Mouse (Mus musculus) midbrain, embryonic 12.5 days (tissue): ENCODE measurements around the gene Tmem135. TPM values are rescaled to one million over a fixed set of nuclear protein-coding genes. Genes with fewer than 3 reads are reported as not detected.
"Not testable (repeated sequence)": the region's sequence is repeated elsewhere in the genome, so short reads cannot be mapped to it uniquely, and the experiment has no call there.

Experiments used
- ATAC-seq: fragments of 200-750 bp; cut with Nextera tagmentation; 2 replicates; pipeline ENCODE4 v1.8.0; 2017; ENCODE audit warnings: low read depth, moderate TSS enrichment, moderate library complexity; ENCODE audit not compliant: low FRiP score
- H3K27ac ChIP-seq: fragments of 300-500 bp; sonication (generic); replicated peaks from 2 replicates; pipeline ENCODE4 v1.5.1; 2016; ENCODE audit warnings: mild to moderate bottlenecking
- H3K27me3 ChIP-seq: fragments of 300-500 bp; sonication (generic); 2 replicates; pipeline ENCODE4 v1.6.1; 2016; ENCODE audit warnings: mild to moderate bottlenecking
- H3K36me3 ChIP-seq: fragments of 300-500 bp; sonication (generic); 2 replicates; pipeline ENCODE4 v1.6.1; 2016
- H3K4me1 ChIP-seq: fragments of 300-500 bp; sonication (generic); 2 replicates; pipeline ENCODE4 v1.6.1; 2016
- H3K4me2 ChIP-seq: fragments of 300-500 bp; sonication (generic); replicated peaks from 2 replicates; pipeline ENCODE4 v1.6.1; 2016; ENCODE audit warnings: mild to moderate bottlenecking, moderate library complexity
- H3K4me3 ChIP-seq: fragments of 300-500 bp; sonication (generic); 2 replicates; pipeline ENCODE4 v1.5.1; 2016; ENCODE audit warnings: mild to moderate bottlenecking
- H3K9ac ChIP-seq: fragments of 300-500 bp; sonication (generic); replicated peaks from 2 replicates; pipeline ENCODE4 v1.6.1; 2016; ENCODE audit warnings: mild to moderate bottlenecking, moderate library complexity
- H3K9me3 ChIP-seq: fragments of 300-500 bp; sonication (generic); 2 replicates; pipeline ENCODE4 v1.6.1; 2016; ENCODE audit warnings: mild to moderate bottlenecking
- WGBS: fragments of 180-500 bp; shearing (Covaris S2); methylation state at CpG from one replicate; pipeline ENCODE4 v1.1.7; 2016; 5-methylcytosine and 5-hydroxymethylcytosine counted together
- polyA plus RNA-seq: library from polyadenylated mRNA; unstranded; fragments of >200 nt; fragmentation: Nextera tagmentation; extraction: Ambion mirVana; gene quantifications from 2 replicates; pipeline ENCODE4 v1.2.1, GENCODE M21; 2016

Gene Tmem135
- polyA plus RNA-seq, 1 experiment from 2014 or later = 19.1 TPM

- no peak overlapping the region for H3K4me2 ChIP-seq
- no peaks in the 10 kb centered on the region for H3K27me3 ChIP-seq
- WGBS = 97% methylated on average over 1 of the region's 1 CpGs
- H3K27ac ChIP-seq = no peak overlapping the region
- no peaks in the 10 kb centered on the region for H3K9me3 ChIP-seq
- ATAC-seq = no peak
- H3K4me1 ChIP-seq = peaks cover 18% of the 10 kb centered on the region
- no peak overlapping the region for H3K9ac ChIP-seq
- no peaks in the 10 kb centered on the region for H3K36me3 ChIP-seq
- no peak overlapping the region for H3K4me3 ChIP-seq
Measured at GRCm38 (mm10) chr7:89336434-89336833, 67.6 kb downstream of the Tmem135 start.

- Histone ChIP-seq H3K36me3 (no peaks in the 10 kb centered on the region), H3K4me1 (peaks cover 18% of the 10 kb centered on the region), H3K9ac (no peak overlapping the region), H3K27me3 (no peaks in the 10 kb centered on the region), H3K4me2 (no peak overlapping the region), H3K4me3 (no peak overlapping the region), H3K9me3 (no peaks in the 10 kb centered on the region), H3K27ac (no peak overlapping the region)
- no peak for ATAC-seq
Measured at GRCm38 (mm10) chr7:89335316-89335715, 68.7 kb downstream of the Tmem135 start.

DNA sequence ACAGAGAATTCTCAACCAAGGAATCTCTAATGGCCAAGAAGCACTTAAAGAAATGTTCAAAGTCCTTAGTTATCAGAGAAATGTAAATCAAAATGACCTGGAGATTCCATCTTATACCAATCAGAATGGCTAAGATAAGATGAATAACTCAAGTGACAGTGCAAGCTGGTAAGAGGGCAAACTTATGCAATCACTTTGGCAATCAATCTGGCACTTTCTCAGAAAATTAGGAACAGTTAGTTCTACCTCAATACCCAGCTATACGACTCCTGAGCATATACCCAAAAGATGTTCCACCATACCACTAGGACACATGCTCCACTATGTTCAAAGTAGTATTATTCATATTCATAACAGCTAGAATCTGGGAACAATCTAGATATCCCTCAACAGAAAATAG lies 74.1 kb downstream of the Tmem135 start:
- Histone ChIP-seq H3K36me3 (no peaks in the 10 kb centered on the region), H3K4me3 (no peak overlapping the region), H3K27me3 (no peaks in the 10 kb centered on the region), H3K9ac (no peak overlapping the region), H3K27ac (no peak overlapping the region), H3K4me1 (no peaks in the 10 kb centered on the region), H3K4me2 (no peak overlapping the region), H3K9me3 (no peaks in the 10 kb centered on the region)
- no peak for ATAC-seq
- 94% methylated on average over 1 of the region's 1 CpGs for WGBS

GRCm38 (mm10) chr7:89327731-89328130 lies 76.3 kb downstream of the Tmem135 start:
- ATAC-seq = no peak
- Histone ChIP-seq H3K27me3 (no peaks in the 10 kb centered on the region), H3K9me3 (no peaks in the 10 kb centered on the region), H3K4me3 (no peak overlapping the region), H3K9ac (no peak overlapping the region), H3K27ac (no peak overlapping the region), H3K4me2 (no peak overlapping the region), H3K36me3 (no peaks in the 10 kb centered on the region), H3K4me1 (no peaks in the 10 kb centered on the region)
- 89% methylated on average over 5 of the region's 5 CpGs for WGBS

- Histone ChIP-seq H3K4me1 (no peaks in the 10 kb centered on the region), H3K27ac (no peak overlapping the region), H3K4me2 (no peak overlapping the region), H3K27me3 (no peaks in the 10 kb centered on the region), H3K36me3 (no peaks in the 10 kb centered on the region), H3K9ac (no peak overlapping the region), H3K4me3 (no peak overlapping the region), H3K9me3 (no peaks in the 10 kb centered on the region)
- ATAC-seq = no peak
- 85% methylated on average over 4 of the region's 4 CpGs for WGBS
Measured at GRCm38 (mm10) chr7:89326761-89327160, 77.3 kb downstream of the Tmem135 start.

GRCm38 (mm10) chr7:89326202-89326601 lies 77.8 kb downstream of the Tmem135 start:
- H3K4me3 ChIP-seq = no peak overlapping the region
- H3K27me3 ChIP-seq = no peaks in the 10 kb centered on the region
- H3K27ac ChIP-seq = no peak overlapping the region
- WGBS = 89% methylated on average over 5 of the region's 5 CpGs
- H3K9me3 ChIP-seq = no peaks in the 10 kb centered on the region
- no peaks in the 10 kb centered on the region for H3K4me1 ChIP-seq
- H3K9ac ChIP-seq = no peak overlapping the region
- H3K36me3 ChIP-seq = no peaks in the 10 kb centered on the region
- ATAC-seq = no peak
- H3K4me2 ChIP-seq = no peak overlapping the region

DNA sequence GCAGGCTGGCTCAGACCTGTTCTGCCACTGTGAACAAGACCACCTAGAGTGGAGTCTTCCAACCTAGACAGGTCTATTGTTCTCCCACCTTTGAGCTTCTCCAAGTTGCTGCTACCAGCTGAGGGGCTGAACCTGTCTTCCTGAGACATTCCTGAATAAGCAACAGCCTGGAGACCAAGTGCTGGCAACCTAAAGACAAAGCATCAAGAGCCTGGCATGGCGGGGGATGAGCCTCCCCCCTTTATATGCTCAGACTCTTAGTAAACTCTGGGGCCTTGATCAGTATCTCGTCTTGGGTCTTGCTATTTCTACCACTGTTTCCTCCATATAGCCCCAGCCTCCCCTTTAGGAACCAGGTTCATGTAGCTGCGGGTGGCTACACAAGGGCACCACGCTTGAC lies 81.3 kb downstream of the Tmem135 start:
- H3K36me3 ChIP-seq, H3K4me2 ChIP-seq, H3K9ac ChIP-seq, H3K9me3 ChIP-seq, H3K27ac ChIP-seq, H3K4me1 ChIP-seq, H3K27me3 ChIP-seq, ATAC-seq, H3K4me3 ChIP-seq: not testable (repeated sequence)
- 82% methylated on average over 4 of the region's 4 CpGs for WGBS

- no peak overlapping the region for H3K4me3 ChIP-seq
- no peaks in the 10 kb centered on the region for H3K36me3 ChIP-seq
- H3K27ac ChIP-seq = no peak overlapping the region
- WGBS = 79% methylated on average over 1 of the region's 1 CpGs
- H3K9ac ChIP-seq = no peak overlapping the region
- H3K4me2 ChIP-seq = no peak overlapping the region
- no peaks in the 10 kb centered on the region for H3K9me3 ChIP-seq
- H3K27me3 ChIP-seq = no peaks in the 10 kb centered on the region
- no peak for ATAC-seq
- no peaks in the 10 kb centered on the region for H3K4me1 ChIP-seq
Measured at GRCm38 (mm10) chr7:89319351-89319750, 84.7 kb downstream of the Tmem135 start.

GRCm38 (mm10) chr7:89317088-89317487 lies 86.9 kb downstream of the Tmem135 start:
- not testable (repeated sequence) for ATAC-seq, H3K27me3 ChIP-seq

DNA sequence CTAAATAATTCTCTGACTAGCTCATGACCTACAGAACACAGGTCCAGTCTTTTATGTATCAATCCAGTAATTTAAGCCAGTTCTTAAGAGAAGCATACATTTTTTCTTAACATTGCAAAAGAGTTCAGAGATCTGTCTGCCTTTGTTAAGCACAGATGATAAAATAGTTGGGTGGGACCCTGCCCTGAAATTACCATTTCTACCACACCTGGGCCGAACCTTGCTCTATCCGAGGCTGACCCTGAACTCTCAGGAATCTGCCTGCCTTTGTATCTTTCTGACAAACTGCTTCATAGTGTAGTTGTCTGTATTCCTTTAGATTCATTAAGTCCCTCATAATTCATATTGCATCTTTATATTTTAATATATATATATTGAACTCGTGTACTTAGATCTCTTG lies 87.9 kb downstream of the Tmem135 start:
- H3K4me2 ChIP-seq = no peak overlapping the region
- H3K27me3 ChIP-seq = no peaks in the 10 kb centered on the region
- H3K9me3 ChIP-seq = 0 out of 2 replicates have a peak, but pooled peaks cover 5% of the 10 kb centered on the region
- H3K4me3 ChIP-seq = no peak overlapping the region
- ATAC-seq = no peak
- no peak overlapping the region for H3K9ac ChIP-seq
- 93% methylated on average over 3 of the region's 3 CpGs for WGBS
- no peak overlapping the region for H3K27ac ChIP-seq
- H3K4me1 ChIP-seq = no peaks in the 10 kb centered on the region
- no peaks in the 10 kb centered on the region for H3K36me3 ChIP-seq

More at GRCm38 (mm10) chr7:89317088-89317487, 86.9 kb downstream of the Tmem135 start:
- H3K4me3 ChIP-seq, H3K27ac ChIP-seq, H3K4me2 ChIP-seq, H3K36me3 ChIP-seq, H3K9ac ChIP-seq, H3K4me1 ChIP-seq, H3K9me3 ChIP-seq: not testable (repeated sequence)
- WGBS = 88% methylated on average over 1 of the region's 1 CpGs

DNA sequence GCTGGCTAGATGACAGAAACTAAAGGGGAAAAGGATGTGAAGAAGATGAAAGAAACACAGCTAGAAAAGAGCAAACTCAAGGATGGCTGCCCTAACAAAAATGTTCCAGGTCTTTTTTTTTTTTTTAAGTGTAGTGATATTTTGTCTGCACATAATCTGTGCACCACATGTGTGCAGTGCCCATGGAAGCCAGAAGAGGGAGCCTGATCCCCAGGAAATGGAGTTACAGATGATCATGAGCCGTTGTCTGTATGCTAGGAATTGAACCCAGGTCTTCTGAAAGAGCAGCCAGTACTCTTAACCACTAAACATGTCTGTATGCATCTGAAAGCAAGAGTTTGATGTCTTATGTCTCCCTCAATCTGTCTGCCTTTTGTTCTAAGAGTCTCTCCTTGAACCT lies 92.5 kb downstream of the Tmem135 start:
- WGBS = 95% methylated on average over 1 of the region's 1 CpGs
- Histone ChIP-seq H3K36me3 (no peaks in the 10 kb centered on the region), H3K4me1 (no peaks in the 10 kb centered on the region), H3K9ac (no peak overlapping the region), H3K27ac (no peak overlapping the region), H3K4me3 (no peak overlapping the region), H3K9me3 (0 out of 2 replicates have a peak, but pooled peaks cover 5% of the 10 kb centered on the region), H3K27me3 (no peaks in the 10 kb centered on the region), H3K4me2 (no peak overlapping the region)
- no peak for ATAC-seq

DNA sequence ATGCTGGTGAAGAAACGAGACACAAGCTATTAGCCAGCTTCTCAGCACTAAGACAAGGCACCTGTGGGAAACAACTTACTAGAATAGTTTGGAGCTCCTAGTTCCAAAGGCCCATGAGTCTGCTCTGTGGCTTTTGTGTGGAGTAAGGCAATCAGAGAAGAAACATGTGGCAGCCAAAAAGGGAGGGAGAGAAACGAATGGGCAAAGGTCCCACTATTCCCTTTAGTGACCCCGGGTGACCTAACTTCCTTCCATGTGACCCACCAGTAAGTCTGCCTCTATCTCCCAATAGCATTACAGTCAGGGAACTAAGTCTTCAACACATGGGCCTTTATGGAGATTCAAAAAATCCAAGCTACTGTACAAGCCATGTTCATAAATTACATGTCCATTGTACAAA lies 95.1 kb downstream of the Tmem135 start:
- no peak overlapping the region for H3K4me3 ChIP-seq
- H3K9ac ChIP-seq = no peak overlapping the region
- H3K27ac ChIP-seq = no peak overlapping the region
- H3K27me3 ChIP-seq = no peaks in the 10 kb centered on the region
- 0 out of 2 replicates have a peak, but pooled peaks cover 5% of the 10 kb centered on the region for H3K9me3 ChIP-seq
- no peak for ATAC-seq
- WGBS = 77% methylated on average over 3 of the region's 3 CpGs
- H3K4me1 ChIP-seq = no peaks in the 10 kb centered on the region
- H3K4me2 ChIP-seq = no peak overlapping the region
- no peaks in the 10 kb centered on the region for H3K36me3 ChIP-seq

GRCm38 (mm10) chr7:89308238-89308637 lies 95.8 kb downstream of the Tmem135 start:
- Histone ChIP-seq H3K27ac (no peak overlapping the region), H3K4me3 (no peak overlapping the region), H3K27me3 (no peaks in the 10 kb centered on the region), H3K36me3 (no peaks in the 10 kb centered on the region), H3K4me1 (no peaks in the 10 kb centered on the region), H3K9ac (no peak overlapping the region), H3K9me3 (0 out of 2 replicates have a peak, but pooled peaks cover 5% of the 10 kb centered on the region), H3K4me2 (no peak overlapping the region)
- no peak for ATAC-seq
- WGBS = 89% methylated on average over 11 of the region's 11 CpGs
